1 mouse cellular context compared by ENCODE assay signal in genomic region chr4:134928464-134928836, GRCm38 (mm10).
TF ChIP-seq lines count a peak whose summit lies in the region.

No protein-coding gene starts in this region.

TF ChIP-seq in CH12.LX, 34 proteins besides CTCF, POLR2A, EP300 and RAD21:
- peak; percentile 77; the same call in 1 of the 2 replicates for TF ChIP-seq POLR2AphosphoS2 (IDR thresholded peaks at IDR 0.05; ENCODE audit: low read depth, low read length)
- TF ChIP-seq ZC3H11A (IDR thresholded peaks at IDR 0.05; ENCODE audit: low read depth, low read length) = no peak
- 0 out of 2 replicates have a peak, but pooled peaks have one; percentile 18 for TF ChIP-seq NELFE (IDR thresholded peaks at IDR 0.05; ENCODE audit: low read depth, low read length)
- TF ChIP-seq BHLHE40 (IDR thresholded peaks at IDR 0.05; ENCODE audit: low read depth, low read length) = no peak
- no peak for TF ChIP-seq TBP (conservative IDR thresholded peaks at IDR 0.05; ENCODE audit: low read depth, low read length)
- 0 out of 2 replicates have a peak, but pooled peaks have one; percentile 60 for TF ChIP-seq ZMIZ1 (IDR thresholded peaks at IDR 0.05; ENCODE audit: low read depth, low read length)
